In the genomic region with DNA sequence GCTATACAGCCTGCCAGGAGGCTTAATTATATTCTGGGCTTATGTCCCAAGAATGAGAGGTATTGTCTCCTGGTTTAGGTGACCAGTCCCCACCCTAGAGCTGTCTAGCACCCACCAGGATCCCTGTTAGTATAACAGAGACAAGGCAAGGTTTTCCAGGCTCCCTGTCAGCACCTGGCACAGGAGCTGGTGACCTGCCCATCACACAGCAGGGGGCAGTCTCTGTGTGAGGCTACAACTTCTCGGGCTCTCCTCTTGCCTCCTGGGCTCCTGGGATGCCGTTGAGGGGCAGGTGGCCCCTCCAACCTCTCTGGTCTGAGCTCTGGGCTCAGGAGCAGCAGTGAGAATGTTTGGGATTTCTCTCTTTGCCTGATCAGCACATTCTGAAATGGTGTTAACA, we compare ENCODE assay signal across 23 mouse cellular contexts.
DNase-seq lines count a peak whose midpoint lies in the region; ATAC-seq and TF ChIP-seq lines count a peak whose summit lies in the region.
"Had no signal": no experiment of that assay in that cellular context is flagged by ENCODE, and none has a peak within 500 bp of the region (broad histone marks: within the 10 kb centered on the region; RNA-seq: fewer than 3 reads in every experiment).

No protein-coding gene starts in this region.

- peak; percentile 41 for TF ChIP-seq CTCF in layer of hippocampus, adult 2 months (conservative IDR thresholded peaks at IDR 0.05)
- no peak for TF ChIP-seq CTCF in intestine, postnatal 0 days (IDR thresholded peaks at IDR 0.05; ENCODE audit: low read depth)

- H3K9me3 ChIP-seq in intestine, postnatal 0 days (ENCODE audit: control insufficient read depth) = no peaks in the 10 kb centered on the region
- H3K9me3 ChIP-seq: forebrain, embryonic 10.5 days; forebrain, embryonic 15.5 days; heart, embryonic 12.5 days; heart, embryonic 15.5 days; hindbrain, embryonic 10.5 days; hindbrain, embryonic 13.5 days had no signal

- no peaks in the 10 kb centered on the region; the same call in 1 of the 2 replicates for H3K4me1 ChIP-seq in intestine, postnatal 0 days (replicated peaks; ENCODE audit: control insufficient read depth, insufficient read depth, low read length)
- H3K4me1 ChIP-seq: heart, embryonic 12.5 days; heart, embryonic 15.5 days had no signal

- no peak overlapping the region for H3K27ac ChIP-seq in layer of hippocampus, adult 2 months
- H3K27ac ChIP-seq in intestine, postnatal 0 days (ENCODE audit: low read depth, low read length) = no peak overlapping the region
- H3K27ac ChIP-seq: forebrain, embryonic 15.5 days; heart, embryonic 15.5 days had no signal

- ATAC-seq in inflammation-experienced regulatory T-cells, adult 6 months = no peak
- ATAC-seq in intestine, postnatal 0 days = no peak
- ATAC-seq: activated CD4-positive, CD25-positive, alpha-beta regulatory T cell, adult 4 months; forebrain, embryonic 15.5 days; hindbrain, embryonic 16.5 days; intestine, embryonic 16.5 days had no signal

- H3K27me3 ChIP-seq in intestine, postnatal 0 days (replicated peaks; ENCODE audit: control insufficient read depth, insufficient read depth, low read length) = no peaks in the 10 kb centered on the region
- H3K27me3 ChIP-seq: forebrain, embryonic 15.5 days; heart, embryonic 15.5 days; hindbrain, embryonic 13.5 days had no signal

- H3K36me3 ChIP-seq in intestine, postnatal 0 days (ENCODE audit: control insufficient read depth, insufficient read depth) = no peaks in the 10 kb centered on the region
- H3K36me3 ChIP-seq: forebrain, embryonic 10.5 days; forebrain, embryonic 15.5 days; heart, embryonic 12.5 days; heart, embryonic 15.5 days; hindbrain, embryonic 10.5 days; hindbrain, embryonic 13.5 days had no signal

- 50% methylated on average over 2 of the region's 2 CpGs for whole genome bisulfite sequencing in intestine, postnatal 0 days

- no peak overlapping the region for H3K9ac ChIP-seq in intestine, postnatal 0 days (ENCODE audit: low read depth, low read length)
- H3K9ac ChIP-seq: forebrain, embryonic 15.5 days; heart, embryonic 12.5 days; heart, embryonic 15.5 days; hindbrain, embryonic 13.5 days had no signal

- no peak overlapping the region for H3K4me2 ChIP-seq in intestine, postnatal 0 days (replicated peaks; ENCODE audit: low read depth)
- H3K4me2 ChIP-seq: forebrain, embryonic 15.5 days; heart, embryonic 12.5 days; heart, embryonic 15.5 days; hindbrain, embryonic 13.5 days had no signal

- no peak overlapping the region for H3K4me3 ChIP-seq in layer of hippocampus, adult 2 months
- H3K4me3 ChIP-seq in intestine, postnatal 0 days (ENCODE audit: low read depth, low read length) = no peak overlapping the region
- H3K4me3 ChIP-seq: forebrain, embryonic 10.5 days; forebrain, embryonic 15.5 days; heart, embryonic 12.5 days; heart, embryonic 15.5 days; hindbrain, embryonic 10.5 days; hindbrain, embryonic 13.5 days had no signal

- peak; percentile 45 for DNase-seq in cerebellum, adult 11-12 months
- no peak for DNase-seq in cerebellum, adult 11 months
- DNase-seq in layer of hippocampus, adult 2 months (ENCODE audit: low spot score in 2 of 2) = no peak
- DNase-seq in layer of hippocampus, adult 8-10 months (ENCODE audit: low spot score in 2 of 2) = no peak
- peak; percentile 34 for DNase-seq in cerebellum, adult 9-11 months
- DNase-seq in cerebellum, postnatal 25 days = peak; percentile 56 to 69
- DNase-seq: adrenal gland, adult 8-10 months; adrenal gland, postnatal 25 days; gastrocnemius, postnatal 25 days; heart, adult 18-20 months; heart, postnatal 10 days; heart, postnatal 36 days had no signal

Comparison
In these comparisons a context has a peak if more than half of its experiments do, and no peak if none do; other contexts are left out.
1. DNase-seq: peak in cerebellum, adult 11-12 months (single experiment), cerebellum, adult 9-11 months (single experiment) and cerebellum, postnatal 25 days (2 of 2); none in cerebellum, adult 11 months (single experiment), layer of hippocampus, adult 2 months (0 of 2) and layer of hippocampus, adult 8-10 months (0 of 2).